Mouse (Mus musculus) gonadal fat pad, adult 2 months (tissue): ENCODE measurements around the gene Fra10ac1. TPM values are rescaled to one million over a fixed set of nuclear protein-coding genes. Genes with fewer than 3 reads are reported as not detected.

Source experiments
- DNase-seq: peaks from one replicate; pipeline ENCODE4 v3.0.0-alpha.2; 2012; ENCODE audit warnings: low read depth
- polyA plus RNA-seq: library from polyadenylated mRNA; depleted of rRNA; stranded (reverse); fragments of >200 nt; gene quantifications from 2 replicates; pipeline ENCODE4 v1.2.3, GENCODE M21; 2012; rRNA removed

Gene Fra10ac1
- 3.7 and 5.3 TPM in 2 replicates for polyA plus RNA-seq

DNA sequence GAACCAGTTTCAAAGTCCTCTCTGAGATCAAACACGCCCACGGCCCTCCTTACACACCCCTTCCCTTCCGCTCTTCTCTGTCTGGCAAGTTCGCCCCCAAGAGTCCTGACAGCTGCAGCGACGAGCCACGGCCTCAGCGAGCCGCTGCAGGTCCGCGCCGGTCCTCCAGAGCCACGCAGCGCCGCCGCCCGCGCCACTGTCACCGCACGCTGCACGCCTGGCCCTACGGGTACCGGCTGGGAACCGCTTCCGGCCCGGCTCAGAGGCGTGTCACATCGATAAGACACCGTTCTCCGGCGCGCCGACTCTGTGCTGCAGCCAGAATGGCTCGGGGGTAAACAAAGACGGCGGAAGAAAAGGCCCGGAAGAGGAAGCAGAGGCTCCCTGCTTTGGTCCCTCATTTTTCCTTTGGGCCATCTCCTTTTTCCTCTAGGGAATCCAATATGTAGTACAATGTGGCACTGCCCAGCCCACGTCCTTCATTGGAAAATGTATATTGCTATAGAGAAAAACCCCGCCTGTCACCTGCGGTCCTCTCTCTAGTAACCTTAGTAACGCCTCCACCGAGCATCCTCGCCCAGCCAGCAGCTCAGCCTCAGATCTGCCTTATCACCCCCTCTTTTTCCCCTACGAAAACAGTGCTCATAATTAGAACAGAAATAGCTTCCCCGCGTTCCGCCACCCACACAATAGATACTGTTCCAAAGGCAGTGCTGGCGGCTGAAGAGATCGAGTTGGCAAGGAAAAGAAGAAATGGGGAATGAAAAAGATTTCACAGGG lies at the start of gene Fra10ac1:
Gene Fra10ac1, minus strand, starts transcription at position 252 of the 780 bp plus-strand sequence.
- DNase-seq = peak; percentile 16

- no peak for DNase-seq
These were observed 47.1 kb upstream of the Fra10ac1 start for GRCm38 (mm10) chr19:38271071-38271470.

GRCm38 (mm10) chr19:38267469-38267868 lies 43.5 kb upstream of the Fra10ac1 start:
- DNase-seq = no peak

- no peak for DNase-seq
These were observed 41.8 kb upstream of the Fra10ac1 start for GRCm38 (mm10) chr19:38265767-38266166.

DNA sequence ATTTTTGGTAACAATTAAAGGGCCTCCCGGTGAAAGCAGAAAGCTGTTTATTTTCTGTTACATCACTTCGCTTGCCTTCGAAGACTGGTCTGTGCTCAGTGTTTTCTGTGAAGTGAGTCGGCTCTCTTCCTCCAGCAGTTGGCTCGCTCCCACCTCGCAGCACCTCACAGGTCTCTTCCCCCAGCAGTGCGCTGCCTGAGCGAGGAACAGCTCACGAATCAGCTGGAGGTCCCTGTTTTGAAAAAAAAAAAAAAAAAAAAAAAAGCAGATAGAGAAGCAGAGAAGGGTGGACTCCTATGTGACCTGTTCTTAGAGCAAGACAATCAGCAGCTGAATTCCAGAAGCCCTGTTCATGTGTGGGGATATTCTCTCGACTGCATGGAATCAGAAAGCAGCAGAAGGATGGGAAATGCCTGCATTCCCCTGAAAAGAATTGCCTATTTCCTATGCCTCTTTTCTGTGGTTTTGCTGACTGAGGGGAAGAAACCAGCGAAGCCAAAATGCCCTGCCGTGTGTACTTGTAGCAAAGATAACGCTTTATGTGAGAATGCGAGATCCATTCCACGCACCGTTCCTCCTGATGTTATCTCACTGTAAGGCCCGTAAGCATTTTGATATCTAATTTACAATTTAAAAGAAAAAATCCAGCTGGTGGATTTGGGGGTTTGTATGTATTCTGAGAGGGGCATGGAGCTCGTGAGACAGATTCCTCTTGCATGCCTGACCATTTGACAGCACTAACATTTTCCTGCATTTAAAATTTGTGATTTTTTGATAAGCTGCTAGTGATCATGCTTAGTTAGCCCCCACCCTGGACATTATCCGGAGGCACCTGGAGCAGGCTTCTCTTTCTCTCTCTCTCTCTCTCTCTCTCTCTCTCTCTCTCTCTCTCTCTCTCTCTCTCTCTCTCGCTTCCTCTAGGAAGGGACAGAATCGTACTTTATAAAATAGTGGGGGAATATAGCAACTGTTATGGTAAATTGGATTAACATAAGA lies 40.8 kb upstream of the Fra10ac1 start, which contains the start of gene Lgi1:
Gene Lgi1, plus strand, starts transcription at position 32 of the 996 bp plus-strand sequence.
- no peak for DNase-seq

DNA sequence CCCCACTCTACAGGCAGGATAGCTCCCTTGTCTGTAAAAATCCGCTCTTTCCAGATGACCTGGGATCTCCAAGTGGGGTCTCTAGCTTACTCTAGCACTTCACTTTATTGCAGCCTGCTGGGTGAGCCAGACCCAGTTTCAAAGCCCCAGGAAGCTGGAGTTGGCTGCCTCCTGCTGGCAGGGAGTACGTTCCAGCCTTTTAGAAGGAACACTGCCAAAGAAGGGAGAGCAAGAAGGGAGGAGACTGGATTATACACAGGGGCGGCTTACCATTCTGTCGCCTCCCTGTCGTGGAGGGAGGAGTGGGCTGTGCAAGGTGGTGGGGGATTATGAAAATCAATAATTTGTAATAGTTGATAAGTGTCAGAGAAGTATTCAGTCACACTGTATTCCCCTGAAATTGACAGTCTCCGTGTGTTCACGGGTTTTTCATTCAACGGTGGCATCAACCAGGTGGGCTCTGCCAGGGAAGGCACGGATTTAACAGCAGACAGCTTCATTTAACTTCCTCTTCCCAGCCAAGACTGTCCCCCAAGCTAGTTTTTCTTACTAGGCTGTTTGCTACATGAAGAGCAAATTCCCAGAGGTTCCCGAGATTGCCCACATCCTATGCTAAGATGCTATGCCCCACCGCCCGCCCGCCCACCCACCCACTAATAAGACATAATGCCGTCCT lies 40.0 kb upstream of the Fra10ac1 start:
- no peak for DNase-seq

GRCm38 (mm10) chr19:38261351-38261750 lies 37.4 kb upstream of the Fra10ac1 start:
- DNase-seq = no peak

DNA sequence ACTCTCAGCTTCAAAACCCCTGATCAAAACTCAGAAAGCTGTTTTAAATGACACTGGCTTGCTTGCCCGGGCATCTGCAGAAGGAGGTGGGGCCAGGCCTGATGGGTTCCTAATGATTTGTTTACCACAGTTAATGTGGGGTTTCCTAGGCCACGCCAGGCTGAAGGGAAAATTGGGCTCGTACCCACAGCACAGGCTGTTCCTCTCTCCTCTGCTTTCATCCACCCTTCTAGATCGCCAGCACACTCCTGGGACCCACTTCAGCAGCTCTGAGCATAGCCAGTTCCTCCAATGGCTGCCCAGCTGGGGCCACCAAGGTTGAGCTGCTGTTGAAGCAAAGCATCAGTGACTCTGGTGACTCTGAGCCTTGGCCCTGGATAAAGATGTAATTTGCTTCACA lies 36.4 kb upstream of the Fra10ac1 start:
- DNase-seq = no peak

DNA sequence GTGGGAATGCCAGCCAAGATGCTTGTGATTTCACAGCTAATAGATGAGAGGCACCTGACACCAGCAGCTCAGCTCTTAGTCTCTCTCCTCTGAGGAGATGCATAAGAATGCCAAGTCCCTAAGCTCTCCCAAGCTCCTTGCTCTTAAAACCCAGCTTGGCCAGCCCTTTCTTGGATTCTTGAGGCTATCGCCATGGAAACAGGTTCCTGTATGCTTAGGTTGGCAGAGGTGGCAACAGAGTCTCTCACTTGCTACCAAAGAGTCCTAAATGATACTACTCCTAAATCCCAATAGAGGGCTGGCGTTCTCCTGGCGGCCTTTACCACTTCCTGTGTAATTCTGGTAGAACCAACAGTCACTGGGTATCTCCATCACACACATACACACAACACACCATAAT lies 35.5 kb upstream of the Fra10ac1 start:
- DNase-seq = no peak

DNA sequence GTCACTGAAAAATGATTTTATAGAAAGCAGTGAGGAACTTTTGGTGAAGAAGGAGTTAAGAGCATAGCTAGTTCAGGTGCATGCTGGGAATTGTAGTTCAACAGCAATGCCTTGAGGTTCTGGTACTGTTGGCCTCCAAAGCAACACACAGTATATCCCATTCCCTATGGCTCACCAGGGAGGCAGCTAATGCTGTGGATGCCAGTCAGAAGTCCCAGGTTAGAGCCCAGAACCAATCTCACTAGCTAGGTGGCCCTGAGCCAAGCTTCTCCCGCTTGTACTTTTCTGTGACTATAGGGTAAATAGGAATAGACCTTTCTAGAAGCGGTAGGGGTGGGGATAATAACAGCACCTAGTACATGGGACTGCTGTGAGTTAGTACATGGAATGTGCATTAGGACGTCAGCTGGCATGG lies 34.7 kb upstream of the Fra10ac1 start:
- no peak for DNase-seq

DNA sequence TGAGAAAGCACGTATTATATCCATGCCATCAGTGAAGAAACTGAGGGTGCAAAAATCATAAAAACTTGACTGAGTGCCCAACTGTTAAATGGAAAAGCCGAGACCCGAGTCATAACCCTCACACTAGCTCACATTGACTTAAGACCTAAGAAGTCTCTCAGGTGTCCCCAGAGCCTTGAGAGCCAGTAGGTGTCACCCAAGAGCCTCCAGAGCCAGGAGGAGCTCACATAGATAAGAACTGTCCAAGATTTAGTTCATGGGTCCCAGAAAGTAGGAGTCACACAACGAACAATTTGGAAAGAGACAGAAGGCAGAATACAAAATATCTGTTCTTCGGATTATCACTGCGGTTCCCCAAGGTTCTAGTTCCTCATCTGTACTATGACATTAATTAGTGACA lies 29.8 kb upstream of the Fra10ac1 start:
- DNase-seq = no peak

DNA sequence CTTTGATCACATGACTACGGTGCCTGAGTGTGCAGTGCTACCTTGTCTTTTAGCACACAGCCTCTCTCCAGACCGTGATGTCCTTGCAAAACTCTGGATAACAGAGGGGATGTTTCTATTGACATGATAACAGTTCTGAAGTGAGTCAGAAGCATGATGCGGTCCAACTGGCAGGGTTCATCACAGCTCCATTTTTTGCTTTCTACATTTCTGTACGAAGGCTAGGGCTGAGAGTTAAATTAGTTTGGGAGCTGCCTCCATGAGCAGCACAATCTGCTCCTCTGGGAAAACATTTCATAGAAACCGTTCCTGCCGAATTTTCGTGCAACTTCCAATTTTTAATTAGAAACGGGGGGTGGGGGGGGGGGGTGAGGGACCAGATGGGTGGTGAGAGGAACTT lies 25.7 kb upstream of the Fra10ac1 start:
- DNase-seq = no peak

DNA sequence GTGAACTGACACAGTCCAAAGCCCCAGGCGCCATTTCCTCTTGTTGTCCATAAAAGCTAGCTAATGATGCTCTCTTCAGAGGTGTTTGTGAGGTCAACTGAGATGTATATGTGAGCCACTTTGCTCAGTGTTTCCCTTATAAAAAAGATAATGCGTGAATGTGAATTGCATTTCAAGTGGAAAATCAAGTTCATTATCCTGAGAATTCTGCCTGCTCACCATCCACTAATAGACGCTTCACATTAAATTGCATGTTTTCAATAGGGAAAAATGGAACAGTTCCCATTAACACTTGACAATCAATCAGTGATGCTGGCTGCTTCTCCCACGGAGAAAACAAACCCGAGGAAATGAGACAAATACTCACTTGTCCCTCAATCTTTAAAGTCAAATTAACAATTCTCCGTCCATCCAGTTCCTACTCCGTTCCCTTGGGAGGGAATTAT lies 22.2 kb upstream of the Fra10ac1 start:
- no peak for DNase-seq

DNA sequence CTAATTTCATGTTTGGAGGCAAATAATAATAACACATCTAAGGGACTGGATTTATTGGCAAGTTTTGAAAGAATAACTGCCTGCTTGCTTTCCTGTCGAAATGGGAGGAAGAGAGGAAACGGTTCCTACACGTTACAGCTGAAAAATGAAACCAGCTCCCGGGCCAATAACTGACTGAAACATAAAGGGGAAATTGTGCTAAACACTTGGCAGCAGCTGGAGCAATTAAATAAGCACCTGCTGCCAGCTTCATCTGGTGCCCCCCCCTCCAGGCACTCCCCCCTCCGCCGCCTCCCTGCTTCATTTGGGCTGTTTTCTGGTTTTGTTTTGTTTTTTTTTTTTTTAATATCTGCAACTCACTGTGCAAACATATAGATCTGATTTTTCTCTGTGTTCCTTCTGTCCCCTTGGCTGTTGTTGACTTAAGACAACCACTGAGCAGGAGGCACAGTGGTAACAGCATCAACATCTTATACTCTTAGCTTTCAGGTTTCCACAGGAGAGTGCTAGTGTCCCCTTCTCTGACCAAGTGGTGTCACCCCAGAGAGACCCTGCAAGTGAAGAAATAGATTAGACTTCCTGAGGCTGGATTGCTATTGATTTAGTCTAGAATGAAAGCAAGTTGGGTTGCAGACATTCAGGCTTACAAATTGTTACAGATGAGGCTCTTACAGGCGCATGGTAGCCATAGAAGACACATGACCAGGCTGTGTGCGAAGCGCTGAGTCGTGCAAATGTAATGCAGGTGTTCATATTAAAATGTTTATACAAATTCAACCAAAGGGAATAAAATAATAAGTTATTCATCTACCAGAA lies 21.6 kb upstream of the Fra10ac1 start:
- no peak for DNase-seq

- no peak for DNase-seq
These were observed 20.8 kb upstream of the Fra10ac1 start for GRCm38 (mm10) chr19:38244748-38245147.

- no peak for DNase-seq
These were observed 18.4 kb upstream of the Fra10ac1 start for GRCm38 (mm10) chr19:38242314-38242852.

- no peak for DNase-seq
These were observed 14.4 kb upstream of the Fra10ac1 start for GRCm38 (mm10) chr19:38238213-38238951.

- DNase-seq = no peak
These were observed 13.9 kb upstream of the Fra10ac1 start for GRCm38 (mm10) chr19:38237834-38238212.

GRCm38 (mm10) chr19:38236526-38236925 lies 12.6 kb upstream of the Fra10ac1 start:
- DNase-seq = no peak

DNA sequence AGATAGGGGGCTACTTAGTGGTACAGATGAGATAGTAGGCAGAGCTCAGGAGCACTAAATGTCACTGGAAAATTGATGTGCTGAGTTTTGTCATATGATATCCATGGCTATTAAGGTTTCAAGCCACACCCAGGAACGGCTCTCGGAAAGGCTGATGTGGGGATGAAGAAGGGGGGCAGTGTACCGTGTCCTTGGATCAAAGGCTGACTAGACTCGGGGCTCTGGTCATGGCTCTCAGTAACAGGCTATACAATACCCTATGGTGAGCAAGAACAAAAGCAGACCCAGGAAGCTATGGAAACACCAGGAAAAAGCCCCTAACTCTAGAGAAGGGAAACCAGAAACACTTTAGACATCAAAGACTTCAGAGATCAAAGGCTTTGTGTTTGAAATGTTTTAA lies 8.6 kb upstream of the Fra10ac1 start:
- DNase-seq = no peak
